In the genomic region with DNA sequence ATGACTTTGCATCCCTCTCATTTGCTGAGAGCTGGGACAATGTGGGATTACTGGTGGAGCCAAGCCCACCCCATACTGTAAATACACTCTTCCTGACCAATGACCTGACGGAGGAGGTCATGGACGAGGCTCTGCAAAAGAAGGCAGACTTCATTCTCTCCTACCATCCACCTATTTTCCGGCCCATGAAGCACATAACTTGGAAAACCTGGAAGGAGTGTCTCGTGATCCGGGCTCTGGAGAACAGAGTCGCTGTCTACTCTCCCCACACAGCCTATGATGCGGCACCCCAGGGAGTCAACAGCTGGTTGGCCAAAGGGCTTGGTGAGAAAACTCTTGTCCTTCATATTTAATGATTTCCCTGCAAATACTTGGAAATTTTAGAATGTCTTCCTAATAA, we compare ENCODE assay signal across 28 mouse cellular contexts. TPM values are rescaled to one million over a fixed set of nuclear protein-coding genes. Genes with fewer than 3 reads are reported as not detected.
A peak's percentile ranks its signal among the peaks of the same experiment; 100 is the strongest.
DNase-seq lines count a peak whose midpoint lies in the region; ATAC-seq lines count a peak whose summit lies in the region.
"Had no signal": no experiment of that assay in that cellular context is flagged by ENCODE, and none has a peak within 500 bp of the region (broad histone marks: within the 10 kb centered on the region; RNA-seq: fewer than 3 reads in every experiment).

No protein-coding gene starts in this region.

- H3K4me1 ChIP-seq in kidney, embryonic 15.5 days, result peaks cover 26% of the 10 kb centered on the region
- peaks cover 73% of the 10 kb centered on the region for H3K4me1 ChIP-seq in megakaryocyte, embryonic 14.5 days

- no peak for ATAC-seq in kidney, embryonic 15.5 days (replicated peaks; ENCODE audit: low FRiP score)
- ATAC-seq in megakaryocyte, adult 5-6 weeks (ENCODE audit: poor library complexity, severe bottlenecking), result no peak
- ATAC-seq in frontal cortex, adult (ENCODE audit: low TSS enrichment), result no peak
- ATAC-seq: forebrain, embryonic 15.5 days; Patski had no signal

- H3K4me2 ChIP-seq in kidney, embryonic 15.5 days, result no peak overlapping the region
- H3K4me2 ChIP-seq: embryonic facial prominence, embryonic 15.5 days; forebrain, embryonic 15.5 days had no signal

- H3K27me3 ChIP-seq in kidney, embryonic 15.5 days, result no peaks in the 10 kb centered on the region
- H3K27me3 ChIP-seq in megakaryocyte, embryonic 14.5 days (replicated peaks), result no peaks in the 10 kb centered on the region
- H3K27me3 ChIP-seq: CH12.LX; embryonic facial prominence, embryonic 12.5 days; embryonic facial prominence, embryonic 15.5 days; forebrain, embryonic 12.5 days; forebrain, embryonic 15.5 days; heart, embryonic 13.5 days; Patski had no signal

- peaks cover 46% of the 10 kb centered on the region for H3K36me3 ChIP-seq in kidney, embryonic 15.5 days
- H3K36me3 ChIP-seq in megakaryocyte, embryonic 14.5 days (replicated peaks; ENCODE audit: low read length), result peaks cover 61% of the 10 kb centered on the region

- H3K27ac ChIP-seq in kidney, embryonic 15.5 days, result no peak overlapping the region
- H3K27ac ChIP-seq: embryonic facial prominence, embryonic 12.5 days; embryonic facial prominence, embryonic 15.5 days; forebrain, embryonic 12.5 days; forebrain, embryonic 15.5 days; heart, adult 2 months; heart, embryonic 10.5 days; heart, embryonic 13.5 days; hindbrain, embryonic 14.5 days had no signal

- DNase-seq in kidney, adult 18-20 months, result peak; percentile 12
- DNase-seq in kidney, postnatal 25 days, result peak; percentile 43 to 48
- DNase-seq in retina, postnatal 1 day, result no peak
- DNase-seq: adrenal gland, postnatal 10 days; adrenal gland, postnatal 36 days; B cell, adult 2 months; cerebellum, adult 18-20 months; cerebellum, adult 9-10 months; cerebellum, postnatal 14 days; gastrocnemius, postnatal 10 days; gastrocnemius, postnatal 36 days; heart, adult 2 months; heart, postnatal 14 days; heart, postnatal 4 days had no signal

- WGBS in kidney, embryonic 15.5 days, result 78% methylated on average over 7 of the region's 7 CpGs

- H3K9ac ChIP-seq in kidney, embryonic 15.5 days, result no peak overlapping the region
- H3K9ac ChIP-seq: embryonic facial prominence, embryonic 12.5 days; embryonic facial prominence, embryonic 15.5 days; forebrain, embryonic 15.5 days had no signal

- no peaks in the 10 kb centered on the region for H3K9me3 ChIP-seq in kidney, embryonic 15.5 days (replicated peaks)
- no peaks in the 10 kb centered on the region for H3K9me3 ChIP-seq in megakaryocyte, embryonic 14.5 days
- H3K9me3 ChIP-seq: embryonic facial prominence, embryonic 12.5 days; embryonic facial prominence, embryonic 15.5 days; forebrain, embryonic 12.5 days; forebrain, embryonic 15.5 days; G1E; heart, embryonic 10.5 days; heart, embryonic 13.5 days had no signal

- no peak overlapping the region for H3K4me3 ChIP-seq in kidney, embryonic 15.5 days (replicated peaks)
- H3K4me3 ChIP-seq in megakaryocyte, embryonic 14.5 days (replicated peaks), result peak overlapping the region; percentile 97
- H3K4me3 ChIP-seq: embryonic facial prominence, embryonic 12.5 days; embryonic facial prominence, embryonic 15.5 days; forebrain, embryonic 15.5 days; heart, adult 2 months; heart, embryonic 10.5 days; heart, embryonic 13.5 days had no signal

RNA-seq across cellular contexts. Expression of gene Ppil3, which starts 2.5 kb away (rescaled TPM):
- polyA plus RNA-seq in kidney, embryonic 15.5 days (2015; fragmentation: Nextera tagmentation; extraction: Ambion mirVana), result 52.0 and 58.5 TPM in 2 replicates
- 1.5 and 17.3 TPM in 2 replicates for polyA plus RNA-seq in megakaryocyte, embryonic 14.5 days (2012; ENCODE audit: insufficient read depth, low replicate concordance)
- total RNA-seq in megakaryocyte, adult 5-6 weeks (2015), result 60.5 and 62.9 TPM in 2 replicates
- 51.3 and 55.5 TPM in 2 replicates for total RNA-seq in megakaryocyte, adult 5-6 weeks (2017)

RNA-seq across cellular contexts. Expression of gene Nif3l1, which starts 2.8 kb away (rescaled TPM):
- polyA plus RNA-seq in kidney, embryonic 15.5 days (2015; fragmentation: Nextera tagmentation; extraction: Ambion mirVana), result 44.7 and 46.7 TPM in 2 replicates
- polyA plus RNA-seq in megakaryocyte, embryonic 14.5 days (2012; ENCODE audit: insufficient read depth, low replicate concordance), result 4.4 and 4.8 TPM in 2 replicates
- total RNA-seq in megakaryocyte, adult 5-6 weeks (2015), result 17.0 and 20.6 TPM in 2 replicates
- 22.5 and 26.7 TPM in 2 replicates for total RNA-seq in megakaryocyte, adult 5-6 weeks (2017)

RNA-seq across cellular contexts. Expression of gene Clk1, which starts 23.9 kb away (rescaled TPM):
- 185 and 199 TPM in 2 replicates for polyA plus RNA-seq in kidney, embryonic 15.5 days (2015; fragmentation: Nextera tagmentation; extraction: Ambion mirVana)
- polyA plus RNA-seq in megakaryocyte, embryonic 14.5 days (2012; ENCODE audit: insufficient read depth, low replicate concordance), result 0.98 TPM in 1 of 2 replicates, not detected in the other
- 398 and 422 TPM in 2 replicates for total RNA-seq in megakaryocyte, adult 5-6 weeks (2015)
- 345 and 361 TPM in 2 replicates for total RNA-seq in megakaryocyte, adult 5-6 weeks (2017)

RNA-seq across cellular contexts. Expression of gene Bzw1, which starts 55.1 kb away (rescaled TPM):
- polyA plus RNA-seq in kidney, embryonic 15.5 days (2015; fragmentation: Nextera tagmentation; extraction: Ambion mirVana), result 367 and 397 TPM in 2 replicates
- polyA plus RNA-seq in megakaryocyte, embryonic 14.5 days (2012; ENCODE audit: insufficient read depth, low replicate concordance), result 0.56 and 3.4 TPM in 2 replicates
- total RNA-seq in megakaryocyte, adult 5-6 weeks (2015), result 175 and 183 TPM in 2 replicates
- 166 and 175 TPM in 2 replicates for total RNA-seq in megakaryocyte, adult 5-6 weeks (2017)

RNA-seq across cellular contexts. Expression of gene Orc2, which starts 57.1 kb away (rescaled TPM):
- 31.7 and 33.3 TPM in 2 replicates for polyA plus RNA-seq in kidney, embryonic 15.5 days (2015; fragmentation: Nextera tagmentation; extraction: Ambion mirVana)
- polyA plus RNA-seq in megakaryocyte, embryonic 14.5 days (2012; ENCODE audit: insufficient read depth, low replicate concordance), result 1.7 and 23.4 TPM in 2 replicates
- 20.1 and 21.2 TPM in 2 replicates for total RNA-seq in megakaryocyte, adult 5-6 weeks (2015)
- total RNA-seq in megakaryocyte, adult 5-6 weeks (2017), result 46.7 and 61.8 TPM in 2 replicates

Comparison
In these comparisons a context has a peak if more than half of its experiments do, and no peak if none do; other contexts are left out.
1. RNA of gene Clk1, which starts 23.9 kb away (polyA plus RNA-seq): 185 to 199 TPM in kidney, embryonic 15.5 days; 0.98 TPM in megakaryocyte, embryonic 14.5 days; every median in the first group is over 10 times any median in the second.